Mouse (Mus musculus) limb, embryonic 11.5 days (tissue): Measurements from ENCODE around the gene Opcml. TPM values are rescaled to one million over a fixed set of nuclear protein-coding genes. Genes with fewer than 3 reads are reported as not detected.

ENCODE experiments used
- ATAC-seq: fragments of 200-750 bp; cut with Nextera tagmentation; 2 replicates; pipeline ENCODE4 v1.8.0; 2017; ENCODE audit warnings: low read depth; ENCODE audit not compliant: insufficient number of reproducible peaks, low FRiP score, low TSS enrichment
- DNase-seq: peaks from one replicate; pipeline ENCODE4 v3.0.0-alpha.2; 2015; ENCODE audit warnings: low spot score
- H3K27ac ChIP-seq: fragments of 300-500 bp; sonication (generic); replicated peaks from 2 replicates; pipeline ENCODE4 v1.5.1; 2014; ENCODE audit warnings: low read depth, mild to moderate bottlenecking, low read length
- H3K27me3 ChIP-seq: fragments of 300-500 bp; sonication (generic); 2 replicates; pipeline ENCODE4 v1.6.1; 2014; ENCODE audit warnings: mild to moderate bottlenecking, low read length, mixed read lengths; ENCODE audit not compliant: control insufficient read depth, insufficient read depth
- H3K36me3 ChIP-seq: fragments of 300-500 bp; sonication (generic); 2 replicates; pipeline ENCODE4 v1.6.1; 2014; ENCODE audit warnings: mild to moderate bottlenecking, low read length, moderate library complexity, mixed read lengths; ENCODE audit not compliant: control insufficient read depth, insufficient read depth
- H3K4me1 ChIP-seq: fragments of 300-500 bp; sonication (generic); 2 replicates; pipeline ENCODE4 v1.6.1; 2014; ENCODE audit warnings: low read length, mixed read lengths; ENCODE audit not compliant: control insufficient read depth, insufficient read depth
- H3K4me2 ChIP-seq: fragments of 300-500 bp; sonication (generic); 2 replicates; pipeline ENCODE4 v1.6.1; 2014; ENCODE audit warnings: low read depth, mild to moderate bottlenecking, moderate library complexity; ENCODE audit not compliant: severe bottlenecking
- H3K4me3 ChIP-seq: fragments of 300-500 bp; sonication (generic); 2 replicates; pipeline ENCODE4 v1.5.1; 2014; ENCODE audit warnings: low read depth, low read length
- H3K9ac ChIP-seq: fragments of 300-500 bp; sonication (generic); 2 replicates; pipeline ENCODE4 v1.6.1; 2014; ENCODE audit warnings: mild to moderate bottlenecking, low read length
- H3K9me3 ChIP-seq: fragments of 300-500 bp; sonication (generic); 2 replicates; pipeline ENCODE4 v1.6.1; 2016; ENCODE audit warnings: low read length; ENCODE audit not compliant: control insufficient read depth
- WGBS: fragments of 180-500 bp; shearing (Covaris S2); extraction: QIAGEN DNeasy Blood & Tissue Kit; methylation state at CpG from one replicate; pipeline ENCODE4 v1.1.7; 2014; 5-methylcytosine and 5-hydroxymethylcytosine counted together
- polyA plus RNA-seq: library from polyadenylated mRNA; unstranded; fragments of >200 nt; fragmentation: Nextera tagmentation; extraction: Ambion mirVana; gene quantifications from 2 replicates; pipeline ENCODE4 v1.2.1, GENCODE M21; 2014

The Opcml gene
- polyA plus RNA-seq, 1 experiment from 2014 or later: 0.20 TPM

DNA sequence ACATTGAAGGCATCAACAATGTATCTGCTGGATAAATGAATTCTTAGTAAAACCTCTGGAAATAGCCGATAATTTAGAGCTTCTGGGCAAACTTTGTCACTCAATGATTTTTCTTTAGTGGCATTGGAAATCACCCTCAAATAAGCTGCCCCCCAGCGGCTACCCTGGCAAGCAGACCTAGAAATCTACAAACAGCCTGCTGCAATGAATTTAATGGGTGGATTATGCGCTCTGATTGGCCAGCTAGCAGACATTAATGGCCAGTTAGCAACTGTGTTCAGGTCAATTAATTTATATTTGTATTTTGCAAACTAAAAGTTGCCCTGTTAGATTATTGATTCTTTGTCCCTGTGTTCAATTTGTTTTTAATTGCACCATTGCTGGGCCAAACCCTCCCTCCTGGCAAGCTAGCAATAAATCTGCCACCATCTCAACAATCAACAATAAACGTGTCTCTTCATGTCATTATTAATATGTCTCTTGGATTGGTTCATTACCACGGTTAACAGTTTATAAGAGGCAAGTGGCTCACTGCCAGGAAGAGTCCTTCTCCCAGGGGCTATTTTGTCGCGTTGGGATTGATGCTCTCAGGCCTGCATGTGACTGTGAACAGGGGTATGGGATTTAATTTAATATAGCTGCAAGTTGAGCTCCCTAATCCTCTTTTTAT is 896.5 kb downstream of the Opcml start:
- Histone ChIP-seq H3K27me3 (no peaks in the 10 kb centered on the region), H3K4me2 (no peak overlapping the region), H3K36me3 (no peaks in the 10 kb centered on the region), H3K9ac (no peak overlapping the region), H3K4me1 (no peaks in the 10 kb centered on the region), H3K27ac (no peak overlapping the region), H3K9me3 (no peaks in the 10 kb centered on the region), H3K4me3 (no peak overlapping the region)
- ATAC-seq: no peak
- 22% methylated on average over 7 of the region's 7 CpGs for WGBS
- peak; percentile 32 for DNase-seq

DNA sequence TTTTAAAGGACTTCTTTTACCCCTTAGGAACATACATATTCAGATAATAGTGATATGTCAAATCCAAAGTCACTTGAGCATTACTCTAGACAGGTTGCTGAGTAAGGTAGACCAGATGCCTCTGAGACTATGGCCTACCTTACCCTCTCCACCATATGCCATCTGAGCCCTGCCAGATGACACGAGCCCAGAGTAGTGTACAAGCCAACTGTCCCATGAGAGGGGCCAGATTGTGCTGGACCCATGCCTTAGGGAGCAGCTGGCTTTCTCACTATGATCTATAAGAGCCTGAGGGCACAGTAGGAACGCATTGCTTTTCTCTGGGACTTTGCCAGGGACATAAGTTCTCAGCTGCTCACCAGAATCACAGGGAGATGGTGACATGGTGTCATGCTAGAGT is 899.6 kb downstream of the Opcml start:
- DNase-seq: no peak
- Histone ChIP-seq H3K27me3 (no peaks in the 10 kb centered on the region), H3K36me3 (no peaks in the 10 kb centered on the region), H3K4me3 (no peak overlapping the region), H3K4me1 (no peaks in the 10 kb centered on the region), H3K4me2 (no peak overlapping the region), H3K9me3 (no peaks in the 10 kb centered on the region), H3K27ac (no peak overlapping the region), H3K9ac (no peak overlapping the region)
- no peak for ATAC-seq
- 98% methylated on average over 2 of the region's 2 CpGs for WGBS

GRCm38 (mm10) chr9:28705796-28706195 is 915.2 kb downstream of the Opcml start:
- H3K9me3 ChIP-seq: no peaks in the 10 kb centered on the region
- no peaks in the 10 kb centered on the region for H3K36me3 ChIP-seq
- no peak overlapping the region for H3K4me2 ChIP-seq
- DNase-seq (no peak), ATAC-seq (no peak)
- H3K9ac ChIP-seq: no peak overlapping the region
- no peaks in the 10 kb centered on the region for H3K27me3 ChIP-seq
- H3K27ac ChIP-seq: no peak overlapping the region
- 88% methylated on average over 4 of the region's 4 CpGs for WGBS
- no peak overlapping the region for H3K4me3 ChIP-seq
- H3K4me1 ChIP-seq: no peaks in the 10 kb centered on the region

DNA sequence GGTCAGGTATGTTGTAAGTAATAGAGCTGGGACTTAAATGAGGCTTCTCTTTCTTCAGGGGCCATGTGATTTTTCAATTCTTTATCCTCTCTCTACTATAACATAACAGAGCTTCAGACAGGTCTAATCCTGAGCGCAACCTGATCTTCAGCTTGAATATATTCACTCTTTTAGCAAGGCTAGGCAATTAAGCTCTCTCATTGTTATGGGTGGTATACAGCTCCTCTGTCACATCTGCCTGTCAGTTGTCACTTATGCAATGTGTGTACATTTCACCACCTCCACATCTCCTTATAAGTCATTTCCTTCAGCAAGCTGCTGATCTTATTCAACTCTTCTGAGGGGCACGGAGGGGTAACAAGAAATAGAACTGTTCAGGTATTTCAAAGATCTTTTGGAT is 924.0 kb downstream of the Opcml start:
- no peak overlapping the region for H3K27ac ChIP-seq
- H3K9me3 ChIP-seq: no peaks in the 10 kb centered on the region
- H3K4me2 ChIP-seq: no peak overlapping the region
- H3K27me3 ChIP-seq: no peaks in the 10 kb centered on the region
- H3K4me1 ChIP-seq: no peaks in the 10 kb centered on the region
- H3K36me3 ChIP-seq: no peaks in the 10 kb centered on the region
- DNase-seq: no peak
- ATAC-seq: no peak
- WGBS: 80% methylated on average over 2 of the region's 2 CpGs
- H3K9ac ChIP-seq: no peak overlapping the region
- H3K4me3 ChIP-seq: no peak overlapping the region

- H3K9ac ChIP-seq: no peak overlapping the region
- WGBS: 97% methylated on average over 2 of the region's 2 CpGs
- H3K4me1 ChIP-seq: no peaks in the 10 kb centered on the region
Measured at GRCm38 (mm10) chr9:28720186-28720585, 929.6 kb downstream of the Opcml start.

GRCm38 (mm10) chr9:28731811-28732602 is 941.4 kb downstream of the Opcml start:
- Histone ChIP-seq H3K9ac (no peak overlapping the region), H3K36me3 (no peaks in the 10 kb centered on the region), H3K27me3 (no peaks in the 10 kb centered on the region), H3K4me3 (no peak overlapping the region), H3K9me3 (no peaks in the 10 kb centered on the region), H3K4me1 (no peaks in the 10 kb centered on the region), H3K27ac (no peak overlapping the region), H3K4me2 (no peak overlapping the region)
- whole genome bisulfite sequencing: 66% methylated on average over 10 of the region's 10 CpGs
- ATAC-seq (no peak), DNase-seq (no peak)

More at GRCm38 (mm10) chr9:28720186-28720585, 929.6 kb downstream of the Opcml start:
- Histone ChIP-seq H3K4me3 (no peak overlapping the region), H3K27ac (no peak overlapping the region), H3K27me3 (no peaks in the 10 kb centered on the region), H3K4me2 (no peak overlapping the region), H3K36me3 (no peaks in the 10 kb centered on the region), H3K9me3 (no peaks in the 10 kb centered on the region)
- ATAC-seq: no peak
- DNase-seq: no peak

DNA sequence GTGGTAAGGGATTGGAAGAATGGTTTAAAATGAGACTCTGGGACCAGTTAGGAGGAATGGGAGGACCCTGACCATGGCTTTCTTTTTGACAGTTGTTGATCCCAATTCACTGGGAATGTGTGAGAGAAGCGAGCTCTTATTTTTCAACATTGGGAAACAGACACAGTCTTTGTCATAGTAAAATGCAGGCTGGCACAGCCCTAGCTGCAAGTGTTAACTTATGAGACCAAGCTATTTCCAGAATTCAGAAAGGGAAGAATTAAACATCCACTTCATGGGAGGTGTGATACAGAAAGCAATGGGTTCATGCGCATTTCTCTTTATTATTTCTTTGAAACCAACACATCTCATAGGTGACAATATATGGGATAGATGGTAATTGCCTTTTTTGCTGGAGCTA is 947.4 kb downstream of the Opcml start:
- no peaks in the 10 kb centered on the region for H3K36me3 ChIP-seq
- 95% methylated on average over 2 of the region's 2 CpGs for WGBS
- H3K4me1 ChIP-seq: no peaks in the 10 kb centered on the region
- no peak overlapping the region for H3K4me3 ChIP-seq
- DNase-seq (no peak), ATAC-seq (no peak)
- H3K9ac ChIP-seq: no peak overlapping the region
- no peaks in the 10 kb centered on the region for H3K9me3 ChIP-seq
- H3K4me2 ChIP-seq: no peak overlapping the region
- H3K27ac ChIP-seq: no peak overlapping the region
- H3K27me3 ChIP-seq: no peaks in the 10 kb centered on the region

DNA sequence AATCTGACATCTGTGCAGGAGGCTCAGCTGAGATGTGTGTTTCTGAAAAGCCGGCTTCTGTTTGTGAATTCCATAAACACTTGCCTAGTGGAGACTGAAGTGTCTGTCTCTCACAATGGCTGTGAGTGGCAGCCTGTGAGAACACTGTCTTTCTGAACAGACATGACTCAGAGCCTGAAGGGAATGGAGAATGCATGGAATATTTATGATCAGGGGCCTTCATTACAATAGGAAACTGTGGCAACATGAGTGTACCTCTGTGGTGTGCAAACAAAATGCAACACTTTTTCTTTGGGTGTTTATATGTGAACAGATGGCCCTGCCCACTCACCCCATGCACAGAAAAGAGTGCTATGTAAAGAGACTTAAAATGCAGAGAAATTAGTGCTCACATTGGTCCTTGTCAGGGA is 947.9 kb downstream of the Opcml start:
- ATAC-seq: no peak
- H3K9me3 ChIP-seq: no peaks in the 10 kb centered on the region
- no peaks in the 10 kb centered on the region for H3K4me1 ChIP-seq
- no peaks in the 10 kb centered on the region for H3K27me3 ChIP-seq
- DNase-seq: no peak
- WGBS: 80% methylated on average over 1 of the region's 1 CpGs
- H3K4me2 ChIP-seq: no peak overlapping the region
- H3K36me3 ChIP-seq: no peaks in the 10 kb centered on the region
- no peak overlapping the region for H3K9ac ChIP-seq
- no peak overlapping the region for H3K27ac ChIP-seq
- no peak overlapping the region for H3K4me3 ChIP-seq
